Mouse (Mus musculus) kidney, embryonic 14.5 days (tissue): ENCODE results near the gene Pex5l. TPM values are rescaled to one million over a fixed set of nuclear protein-coding genes. Genes with fewer than 3 reads are reported as not detected.
A peak's percentile ranks its signal among the peaks of the same experiment; 100 is the strongest.

Source experiments
- ATAC-seq: fragments of 200-750 bp; cut with Nextera tagmentation; 2 replicates; pipeline ENCODE4 v1.8.0; 2017; ENCODE audit warnings: moderate number of reproducible peaks, mild to moderate bottlenecking, moderate TSS enrichment, moderate library complexity; ENCODE audit not compliant: low FRiP score, low TSS enrichment
- H3K27ac ChIP-seq: fragments of 300-500 bp; sonication (generic); 2 replicates; pipeline ENCODE4 v1.5.1; 2014; ENCODE audit warnings: low read depth, mild to moderate bottlenecking, low read length, moderate library complexity, mixed read lengths
- H3K27me3 ChIP-seq: fragments of 300-500 bp; sonication (generic); 2 replicates; pipeline ENCODE4 v1.6.1; 2014; ENCODE audit warnings: mild to moderate bottlenecking, low read length; ENCODE audit not compliant: control insufficient read depth, insufficient read depth
- H3K36me3 ChIP-seq: fragments of 300-500 bp; sonication (generic); 2 replicates; pipeline ENCODE4 v1.6.1; 2014; ENCODE audit warnings: low read length, mixed read lengths; ENCODE audit not compliant: control insufficient read depth, insufficient read depth
- H3K4me1 ChIP-seq: fragments of 300-500 bp; sonication (generic); 2 replicates; pipeline ENCODE4 v1.6.1; 2014; ENCODE audit warnings: low read length, mixed read lengths; ENCODE audit not compliant: control insufficient read depth, insufficient read depth
- H3K4me2 ChIP-seq: fragments of 300-500 bp; sonication (generic); replicated peaks from 2 replicates; pipeline ENCODE4 v1.6.1; 2014; ENCODE audit warnings: low read depth, mild to moderate bottlenecking, low read length
- H3K4me3 ChIP-seq: fragments of 300-500 bp; sonication (generic); 2 replicates; pipeline ENCODE4 v1.5.1; 2014; ENCODE audit warnings: mild to moderate bottlenecking, low read length
- H3K9ac ChIP-seq: fragments of 300-500 bp; sonication (generic); 2 replicates; pipeline ENCODE4 v1.6.1; 2014; ENCODE audit warnings: low read depth, mild to moderate bottlenecking, low read length, moderate library complexity
- H3K9me3 ChIP-seq: fragments of 300-500 bp; sonication (generic); 2 replicates; pipeline ENCODE4 v1.6.1; 2016; ENCODE audit warnings: low read length; ENCODE audit not compliant: control insufficient read depth
- WGBS: fragments of 180-500 bp; shearing (Covaris S2); extraction: QIAGEN DNeasy Blood & Tissue Kit; methylation state at CpG from one replicate; pipeline ENCODE4 v1.1.7; 2014; 5-methylcytosine and 5-hydroxymethylcytosine counted together
- polyA plus RNA-seq: library from polyadenylated mRNA; unstranded; fragments of >200 nt; fragmentation: Nextera tagmentation; extraction: Ambion mirVana; gene quantifications from 2 replicates; pipeline ENCODE4 v1.2.1, GENCODE M21; 2014

Gene Pex5l
- 0.29 TPM in 1 of 2 replicates, not detected in the other for polyA plus RNA-seq

DNA sequence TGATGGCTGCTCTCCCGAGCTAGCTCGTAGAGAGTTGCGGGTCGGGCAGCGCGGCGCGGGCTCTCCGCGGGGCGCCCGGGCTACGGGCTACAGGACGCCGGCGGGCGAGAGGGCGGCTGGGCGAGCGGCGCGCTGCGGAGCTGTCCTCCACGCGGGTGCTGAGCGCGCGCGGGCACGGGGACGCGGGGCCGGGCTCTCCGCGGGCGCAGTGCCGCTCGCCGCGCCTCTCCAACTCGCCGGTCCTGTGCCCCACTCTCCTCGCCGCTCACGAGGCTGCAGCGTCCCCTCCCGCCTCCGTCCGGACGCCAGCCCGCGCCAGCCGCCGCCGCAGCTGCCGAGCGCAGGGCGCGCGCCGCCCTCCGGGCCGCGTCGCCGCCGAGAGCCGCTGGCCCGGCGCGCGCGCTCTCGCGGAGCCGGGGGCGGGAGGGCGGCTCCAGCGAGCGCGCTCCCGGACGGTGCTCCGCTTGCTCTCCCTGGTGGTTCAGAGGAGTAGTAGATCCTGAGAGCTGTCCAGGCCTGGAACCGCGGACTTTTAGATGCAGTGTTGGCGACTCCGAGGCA lies at the start of gene Pex5l:
Pex5l (minus strand) TSS at position 347 of the 561 bp plus-strand sequence.
- no peak within 1 kb of the TSS for H3K27ac ChIP-seq
- peak within 1 kb of the TSS; percentile 79 for H3K4me2 ChIP-seq
- peak within 1 kb of the TSS; percentile 46 for H3K4me3 ChIP-seq
- WGBS: under 1% methylated on average over 77 of the region's 88 CpGs
- peaks cover 20% of the 10 kb centered on the region for H3K27me3 ChIP-seq
- ATAC-seq: peak; percentile 96
- H3K4me1 ChIP-seq: no peaks in the 10 kb centered on the region
- H3K9me3 ChIP-seq: no peaks in the 10 kb centered on the region
- no peaks in the 10 kb centered on the region for H3K36me3 ChIP-seq
- H3K9ac ChIP-seq: no peak within 1 kb of the TSS

DNA sequence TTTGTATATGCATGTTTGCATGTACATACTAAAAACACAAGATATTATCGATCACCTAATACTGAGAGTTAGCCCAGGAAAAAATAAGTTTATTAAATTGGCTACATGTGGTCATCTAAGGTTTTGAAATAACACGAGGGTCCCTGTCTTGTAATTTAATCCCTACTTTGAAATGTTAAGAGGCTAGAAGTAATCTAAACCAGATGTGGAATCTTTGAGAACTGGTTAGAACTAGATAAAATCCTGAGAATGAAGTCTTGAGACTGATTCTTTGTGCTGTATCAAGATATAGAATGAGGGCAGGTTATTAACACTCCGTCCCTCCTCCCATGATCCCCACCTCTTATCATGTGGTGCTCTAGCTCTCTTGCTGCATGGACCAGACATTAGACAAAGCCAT lies 22.1 kb upstream of the Pex5l start:
- no peak overlapping the region for H3K27ac ChIP-seq
- no peak overlapping the region for H3K4me2 ChIP-seq
- no peaks in the 10 kb centered on the region for H3K4me1 ChIP-seq
- ATAC-seq: no peak
- H3K9ac ChIP-seq: no peak overlapping the region
- H3K4me3 ChIP-seq: no peak overlapping the region
- 67% methylated on average over 3 of the region's 3 CpGs for WGBS
- H3K9me3 ChIP-seq: no peaks in the 10 kb centered on the region
- H3K27me3 ChIP-seq: no peaks in the 10 kb centered on the region
- no peaks in the 10 kb centered on the region for H3K36me3 ChIP-seq

DNA sequence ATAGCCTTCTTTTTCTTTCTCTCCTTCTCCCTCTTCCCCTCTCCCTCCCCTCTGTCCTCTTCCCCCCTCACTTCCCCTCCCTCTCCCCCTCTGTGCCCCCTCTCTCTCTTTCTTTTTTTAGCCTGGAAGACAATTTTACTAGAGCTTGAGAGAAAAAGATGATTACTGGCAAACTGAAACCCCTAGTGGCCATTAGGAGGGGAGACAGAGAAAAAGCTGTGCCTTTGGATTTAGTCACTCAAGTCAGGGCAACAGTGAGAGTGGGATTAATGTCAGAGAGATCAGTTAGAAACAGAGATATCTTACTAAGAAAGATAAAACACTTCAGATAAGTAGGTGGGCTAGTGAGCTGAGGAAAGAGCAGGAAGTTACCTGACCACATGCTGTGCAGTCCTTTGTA lies 20.8 kb upstream of the Pex5l start:
- Histone ChIP-seq H3K27ac (no peak overlapping the region), H3K4me3 (no peak overlapping the region), H3K36me3 (no peaks in the 10 kb centered on the region), H3K4me1 (no peaks in the 10 kb centered on the region), H3K9ac (no peak overlapping the region), H3K9me3 (no peaks in the 10 kb centered on the region), H3K27me3 (no peaks in the 10 kb centered on the region), H3K4me2 (no peak overlapping the region)
- ATAC-seq: no peak

DNA sequence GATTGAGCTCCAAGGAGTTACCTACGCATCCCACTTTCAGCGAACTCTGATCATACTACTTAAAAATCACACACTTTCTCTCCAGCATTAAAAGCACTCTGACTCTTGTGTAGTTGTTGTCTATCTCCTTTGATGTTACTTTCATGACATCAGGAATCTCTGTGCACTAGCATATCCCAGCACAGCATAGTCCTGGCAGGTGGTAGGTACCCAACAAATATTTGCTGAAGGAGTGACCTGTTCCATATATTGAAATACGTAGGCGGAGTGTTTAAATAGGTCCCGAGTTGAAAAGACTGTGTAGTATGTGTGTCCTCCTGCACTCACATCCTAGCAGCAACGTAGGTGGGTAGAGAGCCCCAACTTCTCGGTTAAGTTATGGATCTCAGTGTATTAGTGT lies 545 bp upstream of the Pex5l start:
- ATAC-seq: no peak
- Histone ChIP-seq H3K4me3 (no peak overlapping the region), H3K27ac (no peak overlapping the region), H3K9me3 (no peaks in the 10 kb centered on the region), H3K27me3 (peaks cover 20% of the 10 kb centered on the region), H3K4me1 (no peaks in the 10 kb centered on the region), H3K36me3 (no peaks in the 10 kb centered on the region), H3K4me2 (peak overlapping the region; percentile 79), H3K9ac (no peak overlapping the region)
- 77% methylated on average over 7 of the region's 7 CpGs for WGBS

DNA sequence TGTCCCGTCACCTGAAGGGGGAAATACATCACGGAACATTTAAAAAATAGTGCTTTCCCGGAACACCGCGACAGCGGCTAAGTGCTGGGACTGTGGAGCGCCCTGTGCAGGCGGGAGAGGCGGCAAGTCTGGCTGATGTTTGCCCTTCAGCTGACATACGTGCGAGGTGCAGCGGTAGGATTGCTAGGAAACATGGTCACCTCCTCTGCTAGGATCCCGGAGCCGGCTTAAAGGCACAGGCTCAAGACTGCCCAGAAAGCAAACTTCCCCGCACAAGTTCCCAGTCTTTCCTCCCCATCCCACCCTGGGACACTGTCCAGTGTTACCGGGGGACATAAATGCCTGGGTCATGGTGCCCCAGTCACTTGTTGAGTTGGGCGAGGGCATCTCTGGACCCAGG lies 649 bp downstream of the Pex5l start:
- Histone ChIP-seq H3K4me3 (peak overlapping the region; percentile 46), H3K4me1 (no peaks in the 10 kb centered on the region), H3K27ac (no peak overlapping the region), H3K36me3 (no peaks in the 10 kb centered on the region), H3K4me2 (peak overlapping the region; percentile 79), H3K27me3 (peaks cover 20% of the 10 kb centered on the region), H3K9ac (no peak overlapping the region), H3K9me3 (no peaks in the 10 kb centered on the region)
- ATAC-seq: peak; percentile 54
- under 1% methylated on average over 17 of the region's 17 CpGs for WGBS

DNA sequence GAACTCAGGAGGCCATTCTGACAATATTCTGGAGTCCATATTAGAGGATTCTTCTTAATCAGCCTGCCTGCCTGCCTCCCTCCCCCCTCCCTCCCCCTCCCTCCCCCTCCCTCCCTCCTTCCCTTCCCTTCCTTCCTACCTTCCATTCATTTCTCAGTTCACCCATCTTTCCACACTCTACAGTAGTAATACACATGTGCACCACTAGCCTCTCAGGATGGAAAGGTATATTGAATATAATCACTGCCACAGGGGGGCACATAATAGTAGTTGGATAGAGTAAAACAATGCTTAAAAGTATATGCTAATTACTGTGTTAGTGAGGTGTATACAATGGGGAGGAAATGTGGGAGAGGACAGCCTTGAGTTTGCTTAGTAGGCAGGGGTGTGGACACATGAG lies 13.1 kb downstream of the Pex5l start:
- Histone ChIP-seq H3K9ac (no peak overlapping the region), H3K4me3 (no peak overlapping the region), H3K4me1 (no peaks in the 10 kb centered on the region), H3K9me3 (no peaks in the 10 kb centered on the region), H3K36me3 (no peaks in the 10 kb centered on the region), H3K4me2 (no peak overlapping the region), H3K27me3 (no peaks in the 10 kb centered on the region), H3K27ac (no peak overlapping the region)
- no peak for ATAC-seq

DNA sequence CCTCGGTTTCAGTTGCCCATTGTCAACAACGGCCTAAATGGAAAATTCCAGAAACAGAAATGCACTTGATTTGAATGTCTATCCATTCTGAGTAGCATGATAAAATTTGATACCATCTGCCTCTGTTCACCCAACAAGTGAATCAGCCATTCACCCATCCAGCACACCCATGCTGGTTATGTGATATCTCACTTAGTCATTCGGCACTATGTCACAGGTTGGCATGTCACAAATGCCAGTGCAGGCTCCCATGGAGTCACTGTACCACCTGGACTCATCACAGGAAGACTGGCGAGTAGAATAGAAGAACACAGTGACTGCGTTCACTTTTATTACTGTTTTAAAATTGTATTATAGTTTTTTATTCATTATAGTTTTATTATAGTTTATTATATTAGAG lies 18.3 kb downstream of the Pex5l start:
- no peaks in the 10 kb centered on the region for H3K27me3 ChIP-seq
- no peak overlapping the region for H3K9ac ChIP-seq
- H3K4me2 ChIP-seq: no peak overlapping the region
- 89% methylated on average over 5 of the region's 5 CpGs for WGBS
- ATAC-seq: no peak
- H3K4me3 ChIP-seq: no peak overlapping the region
- H3K9me3 ChIP-seq: no peaks in the 10 kb centered on the region
- H3K36me3 ChIP-seq: no peaks in the 10 kb centered on the region
- no peaks in the 10 kb centered on the region for H3K4me1 ChIP-seq
- H3K27ac ChIP-seq: no peak overlapping the region

DNA sequence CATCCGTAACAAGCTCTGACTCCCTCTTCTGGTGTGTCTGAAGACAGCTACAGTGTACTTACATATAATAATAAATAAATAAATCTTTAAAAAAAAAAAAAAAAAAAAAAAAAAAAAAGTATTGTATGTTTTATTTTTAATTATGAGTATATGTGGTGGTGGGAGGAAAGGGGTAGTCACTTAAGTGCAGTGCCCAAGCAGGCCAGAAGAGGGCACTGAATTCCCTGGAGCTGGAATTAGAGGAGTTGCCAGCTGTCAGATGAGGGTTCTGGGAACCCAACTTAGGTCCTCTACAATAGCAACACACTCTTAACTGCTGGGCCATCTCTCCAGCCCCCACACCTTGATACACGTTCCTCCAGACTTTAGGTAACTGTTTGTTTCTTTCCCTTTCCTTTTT lies 37.3 kb downstream of the Pex5l start:
- Histone ChIP-seq H3K4me3 (no peak overlapping the region), H3K4me2 (no peak overlapping the region), H3K4me1 (no peaks in the 10 kb centered on the region), H3K9me3 (no peaks in the 10 kb centered on the region), H3K27me3 (no peaks in the 10 kb centered on the region), H3K9ac (no peak overlapping the region), H3K27ac (no peak overlapping the region), H3K36me3 (no peaks in the 10 kb centered on the region)
- no peak for ATAC-seq
- WGBS: 81% methylated on average over 1 of the region's 2 CpGs

DNA sequence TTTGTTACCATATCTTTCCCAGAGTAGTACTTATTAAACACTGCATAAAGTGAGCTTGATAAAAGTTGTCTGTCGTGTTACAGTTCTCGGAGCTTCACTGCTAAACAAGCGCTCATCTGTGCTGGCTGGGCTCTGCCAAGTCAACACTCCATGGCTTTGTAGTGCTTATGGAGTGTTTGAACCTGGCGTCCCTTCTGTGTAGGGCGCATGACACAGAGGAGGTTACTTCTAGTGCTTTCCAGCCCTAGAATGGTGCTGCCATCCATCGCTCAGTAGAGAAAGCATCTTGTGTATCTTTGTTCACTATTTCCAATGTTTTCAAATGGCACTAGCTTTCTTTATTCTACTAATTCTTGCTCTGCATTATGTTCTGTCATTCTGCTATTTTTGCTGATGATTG lies 39.5 kb downstream of the Pex5l start:
- Histone ChIP-seq H3K4me2 (no peak overlapping the region), H3K36me3 (no peaks in the 10 kb centered on the region), H3K27me3 (no peaks in the 10 kb centered on the region), H3K27ac (no peak overlapping the region), H3K9ac (no peak overlapping the region), H3K9me3 (no peaks in the 10 kb centered on the region), H3K4me3 (no peak overlapping the region), H3K4me1 (no peaks in the 10 kb centered on the region)
- ATAC-seq: no peak
- 88% methylated on average over 6 of the region's 6 CpGs for WGBS
